Mouse (Mus musculus) ES-E14 (cell line): ENCODE data around the gene Man2a1. TPM values are rescaled to one million over a fixed set of nuclear protein-coding genes. Genes with fewer than 3 reads are reported as not detected.

Source experiments
- DNase-seq: peaks from one replicate; pipeline ENCODE4 v3.0.0-alpha.2; 2013; ENCODE audit warnings: low read depth, low spot score
- H3K27ac ChIP-seq: 2 replicates; pipeline ENCODE4 v1.5.1; 2012; ENCODE audit warnings: low read depth, mild to moderate bottlenecking, low read length, moderate library complexity, mixed read lengths; ENCODE audit not compliant: poor library complexity, insufficient read depth, severe bottlenecking
- H3K36me3 ChIP-seq: 2 replicates; pipeline ENCODE4 v1.6.1; 2012; ENCODE audit warnings: mild to moderate bottlenecking, low read length, moderate library complexity, mixed read lengths; ENCODE audit not compliant: control insufficient read depth, poor library complexity, insufficient read depth, severe bottlenecking
- H3K4me1 ChIP-seq, 2 experiments: fragments of 150-350 bp in 1 of 2; sonication (generic) in 1 of 2; 2 replicates each; pipeline ENCODE4 v1.6.1; 2012; ENCODE audit warnings: low read length in 2 of 2, mild to moderate bottlenecking in 1 of 2, mixed read lengths in 1 of 2; ENCODE audit not compliant: control insufficient read depth in 2 of 2, insufficient read depth in 2 of 2, poor library complexity in 1 of 2
- H3K4me3 ChIP-seq, 2 experiments: fragments of 150-350 bp in 1 of 2; sonication (generic) in 1 of 2; 2 replicates each; pipeline ENCODE4 v1.5.1; 2012; ENCODE audit warnings: low read length in 2 of 2, low read depth in 1 of 2, mild to moderate bottlenecking in 1 of 2, mixed read lengths in 1 of 2; ENCODE audit not compliant: insufficient read depth in 1 of 2, poor library complexity in 1 of 2, severe bottlenecking in 1 of 2
- H3K9ac ChIP-seq: 2 replicates; pipeline ENCODE4 v1.6.1; 2012; ENCODE audit warnings: low read depth, mild to moderate bottlenecking, low read length, mixed read lengths; ENCODE audit not compliant: poor library complexity, insufficient read depth, severe bottlenecking
- H3K9me3 ChIP-seq: fragments of 150-350 bp; sonication (generic); 2 replicates; pipeline ENCODE4 v1.6.1; 2012; ENCODE audit warnings: low read depth, mild to moderate bottlenecking, low read length; ENCODE audit not compliant: control insufficient read depth, insufficient read depth
- CHD2 ChIP-seq: IDR thresholded peaks from 2 replicates; pipeline ENCODE4 v1.6.1; 2014; ENCODE audit warnings: mild to moderate bottlenecking, low read depth, low read length, inconsistent platforms
- HCFC1 ChIP-seq: IDR thresholded peaks from 2 replicates; pipeline ENCODE4 v1.6.1; 2012; ENCODE audit warnings: low read length, inconsistent platforms, borderline replicate concordance; ENCODE audit not compliant: insufficient read depth
- MAFK ChIP-seq: IDR thresholded peaks from 2 replicates; pipeline ENCODE4 v1.6.1; 2014; ENCODE audit warnings: mild to moderate bottlenecking, low read depth, low read length, inconsistent platforms; ENCODE audit not compliant: insufficient read depth
- ZC3H11A ChIP-seq: IDR thresholded peaks from 2 replicates; pipeline ENCODE4 v1.6.1; 2012; ENCODE audit warnings: low read depth, mild to moderate bottlenecking, inconsistent platforms, low read length, borderline replicate concordance
- ZNF384 ChIP-seq: IDR thresholded peaks from 2 replicates; pipeline ENCODE4 v1.6.1; 2012; ENCODE audit warnings: low read depth, low read length, inconsistent platforms
- in situ Hi-C, 2 experiments: fragments of 600-800 bp; cut with MboI; formaldehyde crosslinking; loops; one replicate each; pipeline ENCODE4 v1.15.1; 2025; ENCODE audit warnings: low sequenced_read_pairs in 2 of 2, inconsistent platforms in 1 of 2; ENCODE audit not compliant: unreplicated experiment in 2 of 2
- total RNA-seq: library from RNA; depleted of rRNA; stranded (reverse); fragments of 300-350 nt; gene quantifications from 2 replicates; pipeline ENCODE4 v1.2.3, GENCODE M21; 2012

Man2a1 gene
- total RNA-seq, 1 experiment = 42.7 TPM

DNA sequence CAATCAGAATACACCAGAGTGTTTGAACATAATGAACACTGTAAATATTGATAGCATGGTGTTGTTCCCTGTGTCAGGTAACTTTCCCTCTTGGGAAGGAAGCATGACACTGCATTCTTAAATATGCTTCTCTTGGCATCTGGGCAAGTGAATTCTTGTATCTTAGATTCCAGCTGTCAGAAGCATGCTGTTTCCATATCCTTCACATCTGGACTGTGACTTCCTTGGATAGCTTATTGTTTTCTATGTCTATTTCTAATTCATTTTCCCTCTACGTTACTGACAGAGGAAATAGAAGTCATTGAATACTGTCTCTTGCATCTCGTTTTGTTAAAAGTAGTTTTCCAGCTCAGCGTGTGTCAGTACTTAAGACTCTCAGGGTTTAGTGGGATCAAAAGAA is 9.2 kb downstream of the Man2a1 start:
- no peak overlapping the region for H3K4me3 ChIP-seq
- no peaks in the 10 kb centered on the region for H3K9me3 ChIP-seq
- in situ Hi-C loops = no loop called here
- no peaks in the 10 kb centered on the region; the same call in 1 of the 2 replicates for H3K36me3 ChIP-seq
- H3K27ac ChIP-seq = no peak overlapping the region
- TF ChIP-seq ZC3H11A = no peak
- TF ChIP-seq MAFK = no peak
- TF ChIP-seq ZNF384 = no peak
- TF ChIP-seq HCFC1 = no peak
- TF ChIP-seq CHD2 = no peak
- H3K9ac ChIP-seq = no peak overlapping the region
- no peak for DNase-seq
- peaks cover 2 to 6% of the 10 kb centered on the region in 2 experiments; a peak in 2 of 4 replicates for H3K4me1 ChIP-seq

DNA sequence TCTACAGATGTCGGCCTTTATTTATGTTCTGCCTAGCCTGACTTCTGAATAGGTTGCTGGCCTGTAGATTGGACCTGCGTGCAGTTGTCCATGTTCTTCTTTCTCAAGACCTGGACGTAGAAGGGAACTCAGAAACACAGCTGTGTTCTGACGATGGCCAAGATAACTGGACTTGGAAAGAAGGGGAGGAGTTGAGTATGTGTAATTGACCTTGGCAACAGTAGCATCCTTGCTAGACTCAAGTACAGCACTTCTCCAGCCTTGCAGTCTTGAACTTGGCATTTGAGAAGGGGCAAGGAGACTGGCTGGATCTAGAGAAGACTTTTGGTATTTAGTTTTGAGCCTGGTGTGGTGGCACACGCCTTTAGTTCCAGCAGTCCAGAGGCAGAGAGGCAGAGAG is 10.9 kb downstream of the Man2a1 start:
- in situ Hi-C loops = no loop called here
- Histone ChIP-seq H3K4me3 (no peak overlapping the region), H3K9me3 (no peaks in the 10 kb centered on the region), H3K9ac (no peak overlapping the region), H3K4me1 (peaks cover 2% of the 10 kb centered on the region in 2 experiments; a peak in 1 of 4 replicates), H3K36me3 (no peaks in the 10 kb centered on the region; the same call in 1 of the 2 replicates), H3K27ac (no peak overlapping the region)
- TF ChIP-seq MAFK (no peak), CHD2 (no peak), ZNF384 (no peak), HCFC1 (no peak), ZC3H11A (no peak)
- no peak for DNase-seq

DNA sequence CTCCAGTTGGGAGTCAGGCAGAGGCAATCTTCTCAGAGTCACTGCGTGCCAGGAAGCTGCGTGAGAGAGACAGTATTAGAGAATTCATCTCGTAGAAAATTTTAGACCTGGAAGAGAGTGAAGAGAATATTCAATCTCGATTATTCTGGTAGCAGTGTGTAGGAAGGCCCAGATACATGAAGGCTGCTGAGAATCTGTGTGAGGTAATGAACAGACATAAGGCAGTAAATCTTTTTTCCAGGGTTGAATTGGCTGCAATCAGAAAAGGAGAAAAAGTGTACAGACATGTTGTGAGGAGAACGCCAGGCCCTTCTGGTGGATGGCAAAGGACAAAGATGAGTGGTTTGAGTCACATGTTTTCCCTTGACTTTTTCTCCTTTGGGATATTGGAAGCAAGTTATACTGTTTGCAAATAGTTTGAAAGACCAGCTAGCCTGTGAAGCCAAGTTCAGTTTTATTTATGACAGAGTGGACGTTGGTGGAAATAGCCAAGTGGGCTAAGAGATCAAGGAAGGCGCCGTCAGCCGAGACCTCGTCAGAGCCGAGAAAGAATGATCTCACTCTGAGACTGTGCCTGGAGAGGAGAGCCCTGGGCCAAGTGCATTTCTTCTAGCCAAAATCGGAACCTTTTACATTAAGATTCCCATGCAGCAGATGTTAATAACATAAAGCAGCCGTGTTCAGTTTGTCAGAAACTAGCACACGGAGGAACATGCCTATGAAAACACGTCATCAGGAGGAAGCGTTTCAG is 11.8 kb downstream of the Man2a1 start:
- no peak overlapping the region for H3K4me3 ChIP-seq
- no peak for DNase-seq

DNA sequence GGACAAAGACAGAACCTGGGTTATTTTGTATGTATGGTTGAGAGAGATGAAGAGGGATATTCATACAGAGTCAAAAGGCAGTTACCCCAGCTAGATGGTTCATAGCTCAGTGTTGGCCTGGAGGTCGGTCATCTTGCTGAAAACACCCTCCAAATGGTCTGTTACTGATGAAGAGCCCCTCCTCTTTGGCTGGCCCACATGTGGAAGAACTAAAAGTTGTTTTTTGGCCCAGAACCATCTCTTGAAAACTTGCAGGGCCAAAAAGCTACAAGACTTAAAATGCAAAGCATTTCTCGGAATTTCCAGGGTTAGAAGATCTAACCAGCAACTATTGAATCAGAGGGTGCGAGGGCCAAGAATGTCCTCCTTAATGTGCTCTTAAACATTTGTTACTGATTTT is 12.4 kb downstream of the Man2a1 start:
- Histone ChIP-seq H3K9me3 (no peaks in the 10 kb centered on the region), H3K27ac (no peak overlapping the region), H3K4me3 (no peak overlapping the region), H3K9ac (no peak overlapping the region), H3K36me3 (no peaks in the 10 kb centered on the region), H3K4me1 (no peaks in the 10 kb centered on the region)
- no peak for DNase-seq
- TF ChIP-seq CHD2 = no peak
- TF ChIP-seq MAFK = no peak
- TF ChIP-seq HCFC1 = no peak
- TF ChIP-seq ZNF384 = no peak
- no peak for TF ChIP-seq ZC3H11A
- in situ Hi-C loops = no loop called here

More for the DNA sequence above, 11.8 kb downstream of the Man2a1 start:
- Histone ChIP-seq H3K9ac (no peak overlapping the region), H3K9me3 (no peaks in the 10 kb centered on the region), H3K27ac (no peak overlapping the region), H3K36me3 (no peaks in the 10 kb centered on the region; the same call in 1 of the 2 replicates), H3K4me1 (peaks cover 0 to under 1% of the 10 kb centered on the region in 2 experiments; a peak in 1 of 4 replicates)
- in situ Hi-C loops = no loop called here
- TF ChIP-seq ZC3H11A (no peak), ZNF384 (no peak), MAFK (no peak), CHD2 (no peak), HCFC1 (no peak)
